Mouse (Mus musculus) heart, postnatal 10 days (tissue): ENCODE results near the gene Gm10750. TPM values are rescaled to one million over a fixed set of nuclear protein-coding genes. Genes with fewer than 3 reads are reported as not detected.
"Not testable (repeated sequence)": the region's sequence is repeated elsewhere in the genome, so short reads cannot be mapped to it uniquely, and the experiment has no call there.

Experiments used
- DNase-seq, 2 experiments: peaks; one replicate each; pipeline ENCODE4 v3.0.0; 2021
- intact Hi-C: fragments of 180-260 bp; cut with DNase I; formaldehyde crosslinking; loops from one replicate; pipeline ENCODE4 v1.15.1; 2025
- total RNA-seq, 2 experiments: library from RNA; stranded (reverse); gene quantifications; 2 replicates each; pipeline ENCODE4 v1.2.3; 2021

Gene Gm10750
- total RNA-seq: not detected

DNA sequence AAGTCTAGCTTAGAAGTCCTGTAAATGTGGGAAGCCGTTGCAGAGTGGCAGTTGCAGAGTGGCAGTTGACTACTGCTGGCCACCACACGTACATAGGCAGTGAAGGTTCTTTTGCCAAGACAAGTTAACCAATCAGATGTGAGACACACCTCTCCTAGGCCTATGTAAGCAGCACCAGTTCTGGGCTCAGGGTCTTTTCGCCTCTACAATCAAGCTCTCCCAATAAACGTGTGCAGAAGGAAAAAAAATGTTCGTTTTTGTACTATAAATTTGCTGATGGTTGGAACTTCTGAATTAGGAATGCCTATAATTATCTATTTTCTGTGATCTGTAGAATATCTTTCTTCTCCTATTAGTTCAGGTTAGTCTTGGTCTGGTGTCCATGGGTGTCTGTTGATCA lies at the start of gene Gm10750:
Gm10750 (minus strand) TSS at position 101 of the 400 bp plus-strand sequence.
- intact Hi-C loops, DNase-seq: not testable (repeated sequence)

DNA sequence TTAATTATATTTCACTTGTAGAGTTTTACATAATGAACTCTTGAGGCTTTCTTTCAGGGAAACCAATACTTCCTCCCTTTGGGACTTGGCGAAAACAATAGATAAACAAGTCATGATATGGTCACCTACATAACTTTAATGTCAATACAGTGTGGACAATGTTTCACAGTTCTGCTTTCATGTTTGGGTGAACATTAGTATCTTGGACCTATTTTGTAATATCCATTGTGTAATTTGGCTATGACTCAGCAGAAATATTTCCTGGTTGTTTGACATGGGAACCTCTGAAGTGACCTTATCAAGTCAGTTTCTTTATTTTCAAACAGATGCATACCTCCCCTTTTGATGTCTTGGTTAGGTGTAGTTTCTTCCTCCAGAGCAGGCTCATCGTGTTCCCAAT lies 12.2 kb downstream of the Gm10750 start:
- intact Hi-C loops: no loop called here
- DNase-seq: no peak

DNA sequence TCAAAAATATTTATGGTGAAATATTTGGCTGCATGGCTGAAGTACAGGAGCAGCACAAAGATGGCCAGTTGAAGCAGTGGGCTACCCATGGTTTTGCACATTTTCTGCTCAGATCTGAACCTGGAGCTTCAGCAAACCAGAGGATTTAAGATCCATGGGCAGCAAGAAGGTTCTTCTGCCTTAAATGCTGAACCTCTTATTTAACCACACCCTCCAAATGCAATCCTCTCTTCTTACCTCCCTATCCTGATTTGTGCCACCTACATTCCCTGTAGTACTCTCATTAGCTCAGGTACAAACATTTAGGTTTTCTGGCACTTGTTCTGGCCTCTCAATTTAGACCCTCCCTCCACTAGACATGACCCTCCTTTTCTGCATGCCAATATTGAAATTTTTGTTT lies 13.9 kb downstream of the Gm10750 start, which contains the start of gene Gm1330:
Gm1330 (minus strand) TSS at position 101 of the 400 bp plus-strand sequence.
- DNase-seq: no peak
- intact Hi-C loops: loop anchor here (1.0 kb wide), 1 partner anchor 72 kb away; no protein-coding TSS in a partner anchor

DNA sequence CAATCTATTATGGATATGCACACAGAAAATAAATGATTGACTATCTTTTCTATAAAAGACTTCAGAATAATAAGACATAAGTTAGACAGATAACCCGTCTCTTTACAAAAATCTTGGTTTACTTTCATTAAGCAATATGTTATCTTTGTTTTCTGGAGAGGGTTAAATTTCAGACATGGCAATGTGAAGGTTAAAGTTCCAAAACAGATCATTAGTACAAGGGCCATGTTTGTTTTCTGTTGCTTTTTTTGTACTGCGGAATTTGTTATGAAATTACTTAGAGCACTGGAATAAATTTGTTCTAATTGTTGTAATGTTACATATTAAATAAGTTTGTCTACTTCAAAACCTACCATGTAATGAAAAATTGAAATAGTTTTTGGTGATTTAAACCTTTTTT lies 21.9 kb downstream of the Gm10750 start:
- intact Hi-C loops: no loop called here
- no peak for DNase-seq

Other genes with a start within 250 kb of the Gm10750 start
- gene Cst11, start 245.7 kb downstream of the Gm10750 start, total RNA-seq: not detected
- gene 8030411F24Rik, start 235.2 kb downstream of the Gm10750 start, total RNA-seq: not detected
- 1 to 10 TPM; 1.1 to 1.4 TPM for gene Cst12, start 227.9 kb downstream of the Gm10750 start, total RNA-seq
- not detected for gene Cst8, start 218.5 kb downstream of the Gm10750 start, total RNA-seq
- gene Cst13, start 197.2 kb downstream of the Gm10750 start, total RNA-seq: not detected
- 1 to 10 TPM; 2.3 to 4.0 TPM for gene Cst9, start 182.1 kb downstream of the Gm10750 start, total RNA-seq
- under 1 TPM in 1 of 2 experiments, not detected in 1; 0.43 TPM for gene 9230104L09Rik, start 152.2 kb downstream of the Gm10750 start, total RNA-seq
- 100 to 1,000 TPM; 775 to 820 TPM for gene Cst3, start 141.5 kb downstream of the Gm10750 start, total RNA-seq
- gene Gm1330, start 14.0 kb downstream of the Gm10750 start, total RNA-seq: not detected